In genomic region chr16:11627866-11628638, GRCm38 (mm10) we compare ENCODE assay signal across 11 mouse cellular contexts.
DNase-seq lines count a peak whose midpoint lies in the region; ATAC-seq and TF ChIP-seq lines count a peak whose summit lies in the region.
"Had no signal": no experiment of that assay in that cellular context is flagged by ENCODE, and none has a peak within 500 bp of the region (broad histone marks: within the 10 kb centered on the region; RNA-seq: fewer than 3 reads in every experiment).

No protein-coding gene starts in this region.

- no peak for DNase-seq in hindbrain, postnatal 0 days (ENCODE audit: low spot score)
- no peak for DNase-seq in midbrain, postnatal 0 days (ENCODE audit: low spot score)
- DNase-seq in midbrain, embryonic 10.5 days (ENCODE audit: low spot score), result no peak
- DNase-seq in kidney, adult 8-10 months, result peak; percentile 61 to 69
- DNase-seq in neural tube, embryonic 10.5 days (ENCODE audit: extremely low spot score, low spot score), result no peak
- DNase-seq: spleen, adult 18-20 months; thymus, postnatal 36 days had no signal

- no peak overlapping the region for H3K27ac ChIP-seq in hindbrain, postnatal 0 days
- H3K27ac ChIP-seq in hindbrain, embryonic 12.5 days, result no peak overlapping the region
- H3K27ac ChIP-seq in midbrain, postnatal 0 days (ENCODE audit: low read depth, low read length), result no peak overlapping the region
- no peak overlapping the region for H3K27ac ChIP-seq in midbrain, embryonic 10.5 days (replicated peaks)
- H3K27ac ChIP-seq: neural tube, embryonic 15.5 days had no signal

- peak; percentile 59 for TF ChIP-seq CTCF in hindbrain, postnatal 0 days (IDR thresholded peaks at IDR 0.05; ENCODE audit: low read depth)
- TF ChIP-seq CTCF in midbrain, postnatal 0 days (IDR thresholded peaks at IDR 0.05), result peak; percentile 45

- no peaks in the 10 kb centered on the region for H3K36me3 ChIP-seq in hindbrain, postnatal 0 days (ENCODE audit: insufficient read depth, low read length)
- H3K36me3 ChIP-seq in hindbrain, embryonic 12.5 days, result 0 out of 2 replicates have a peak, but pooled peaks cover 4% of the 10 kb centered on the region
- no peaks in the 10 kb centered on the region for H3K36me3 ChIP-seq in midbrain, postnatal 0 days (ENCODE audit: insufficient read depth, low read length)
- H3K36me3 ChIP-seq in midbrain, embryonic 10.5 days, result no peaks in the 10 kb centered on the region
- H3K36me3 ChIP-seq: neural tube, embryonic 15.5 days had no signal

- H3K27me3 ChIP-seq in hindbrain, postnatal 0 days (ENCODE audit: insufficient read depth, low read length), result no peaks in the 10 kb centered on the region
- H3K27me3 ChIP-seq in hindbrain, embryonic 12.5 days, result no peaks in the 10 kb centered on the region
- H3K27me3 ChIP-seq in midbrain, postnatal 0 days (ENCODE audit: insufficient read depth, low read length), result no peaks in the 10 kb centered on the region
- no peaks in the 10 kb centered on the region for H3K27me3 ChIP-seq in midbrain, embryonic 10.5 days (ENCODE audit: low read depth, poor library complexity, severe bottlenecking)
- H3K27me3 ChIP-seq: neural tube, embryonic 15.5 days had no signal

- no peaks in the 10 kb centered on the region for H3K9me3 ChIP-seq in hindbrain, postnatal 0 days (ENCODE audit: low read length)
- no peaks in the 10 kb centered on the region for H3K9me3 ChIP-seq in hindbrain, embryonic 12.5 days (replicated peaks)
- H3K9me3 ChIP-seq in midbrain, postnatal 0 days (ENCODE audit: low read length), result no peaks in the 10 kb centered on the region
- H3K9me3 ChIP-seq in midbrain, embryonic 10.5 days (replicated peaks), result no peaks in the 10 kb centered on the region
- H3K9me3 ChIP-seq: neural tube, embryonic 15.5 days had no signal

- WGBS in hindbrain, postnatal 0 days, result 83% methylated on average over 9 of the region's 9 CpGs
- 82% methylated on average over 9 of the region's 9 CpGs for WGBS in hindbrain, embryonic 12.5 days
- 79% methylated on average over 9 of the region's 9 CpGs for WGBS in midbrain, postnatal 0 days
- 84% methylated on average over 9 of the region's 9 CpGs for WGBS in midbrain, embryonic 10.5 days

- no peak for ATAC-seq in hindbrain, postnatal 0 days
- no peak for ATAC-seq in hindbrain, embryonic 12.5 days (ENCODE audit: low FRiP score)
- no peak for ATAC-seq in midbrain, postnatal 0 days (ENCODE audit: low FRiP score)
- ATAC-seq in megakaryocyte-erythroid progenitor cell, adult 5-6 weeks (replicated peaks; ENCODE audit: low FRiP score, low TSS enrichment, poor library complexity, severe bottlenecking), result no peak
- ATAC-seq: hindbrain, embryonic 16.5 days had no signal

- peaks cover 3% of the 10 kb centered on the region; the same call in 1 of the 2 replicates for H3K4me1 ChIP-seq in hindbrain, postnatal 0 days (ENCODE audit: insufficient read depth, low read length)
- 0 out of 2 replicates have a peak, but pooled peaks cover 3% of the 10 kb centered on the region for H3K4me1 ChIP-seq in hindbrain, embryonic 12.5 days
- no peaks in the 10 kb centered on the region for H3K4me1 ChIP-seq in midbrain, postnatal 0 days (ENCODE audit: insufficient read depth, low read length)
- H3K4me1 ChIP-seq in midbrain, embryonic 10.5 days, result no peaks in the 10 kb centered on the region

- no peak overlapping the region for H3K9ac ChIP-seq in hindbrain, postnatal 0 days (replicated peaks; ENCODE audit: low read length)
- H3K9ac ChIP-seq in hindbrain, embryonic 12.5 days, result no peak overlapping the region
- H3K9ac ChIP-seq in midbrain, postnatal 0 days (replicated peaks; ENCODE audit: low read length, poor library complexity, severe bottlenecking), result no peak overlapping the region
- H3K9ac ChIP-seq: neural tube, embryonic 15.5 days had no signal

- no peak overlapping the region for H3K4me2 ChIP-seq in hindbrain, postnatal 0 days (ENCODE audit: low read depth, low read length)
- no peak overlapping the region for H3K4me2 ChIP-seq in hindbrain, embryonic 12.5 days (replicated peaks)
- H3K4me2 ChIP-seq in midbrain, postnatal 0 days (ENCODE audit: low read depth, low read length, poor library complexity, severe bottlenecking), result no peak overlapping the region
- H3K4me2 ChIP-seq: neural tube, embryonic 15.5 days had no signal

- no peak overlapping the region for H3K4me3 ChIP-seq in hindbrain, postnatal 0 days (ENCODE audit: low read length)
- H3K4me3 ChIP-seq in hindbrain, embryonic 12.5 days, result no peak overlapping the region
- H3K4me3 ChIP-seq in midbrain, postnatal 0 days (ENCODE audit: low read depth, low read length), result no peak overlapping the region
- H3K4me3 ChIP-seq in midbrain, embryonic 10.5 days, result no peak overlapping the region
- H3K4me3 ChIP-seq: neural tube, embryonic 15.5 days had no signal

Comparison
In these comparisons a context has a peak if more than half of its experiments do, and no peak if none do; other contexts are left out.
1. DNase-seq: peak in kidney, adult 8-10 months (2 of 2); none in hindbrain, postnatal 0 days (single experiment), midbrain, postnatal 0 days (single experiment), midbrain, embryonic 10.5 days (single experiment) and neural tube, embryonic 10.5 days (single experiment).